In genomic region chr17:46327906-46328534, GRCm38 (mm10) we compare ENCODE assay signal across 8 mouse cellular contexts. TPM values are rescaled to one million over a fixed set of nuclear protein-coding genes. Genes with fewer than 3 reads are reported as not detected.
A peak's percentile ranks its signal among the peaks of the same experiment; 100 is the strongest.
DNase-seq lines count a peak whose midpoint lies in the region; ATAC-seq and TF ChIP-seq lines count a peak whose summit lies in the region.

Gene Abcc10 (minus strand): TSS chr17:46328352.

- peak within 1 kb of the TSS; percentile 96 for H3K4me2 ChIP-seq in heart, embryonic 15.5 days
- H3K4me2 ChIP-seq in liver, embryonic 14.5 days (ENCODE audit: low read depth), result peak within 1 kb of the TSS; percentile 77
- H3K4me2 ChIP-seq in neural tube, embryonic 11.5 days (ENCODE audit: low read depth), result peak within 1 kb of the TSS; percentile 84
- peak within 1 kb of the TSS; percentile 93 for H3K4me2 ChIP-seq in stomach, postnatal 0 days (replicated peaks; ENCODE audit: low read depth)

- DNase-seq in CD8-positive naive resting alpha-beta T cell, adult 2 months (ENCODE audit: low read depth in 2 of 2, low spot score in 2 of 2), result peak; percentile 96 to 99
- peak; percentile 97 for DNase-seq in c-Kit-positive CD71-negative TER-119-negative erythroid progenitor cells, embryonic 14.5 days (ENCODE audit: low read depth)
- DNase-seq in forebrain, embryonic 10.5 days (ENCODE audit: extremely low spot score, low spot score), result peak; percentile 95
- peak; percentile 95 to 97 for DNase-seq in kidney, postnatal 25 days
- DNase-seq in liver, embryonic 14.5 days (ENCODE audit: low read depth in 3 of 3, low spot score in 3 of 3), result peak; percentile 86 to 94 (median 87)
- DNase-seq in neural tube, embryonic 11.5 days (ENCODE audit: low spot score), result peak; percentile 98
- peak; percentile 96 for DNase-seq in stomach, postnatal 0 days (ENCODE audit: low spot score)

- ATAC-seq in heart, embryonic 15.5 days (replicated peaks; ENCODE audit: insufficient number of reproducible peaks, insufficient read depth, low FRiP score, low read depth), result peak; percentile 98
- ATAC-seq in liver, embryonic 14.5 days (ENCODE audit: insufficient read depth), result peak; percentile 98
- ATAC-seq in neural tube, embryonic 11.5 days (ENCODE audit: insufficient read depth, low FRiP score, low TSS enrichment), result peak; percentile 97
- peak; percentile 96 for ATAC-seq in stomach, postnatal 0 days (ENCODE audit: low FRiP score, low TSS enrichment)

- H3K9ac ChIP-seq in heart, embryonic 15.5 days, result peak within 1 kb of the TSS; percentile 93
- peak within 1 kb of the TSS; percentile 64 for H3K9ac ChIP-seq in liver, embryonic 14.5 days (replicated peaks)
- peak within 1 kb of the TSS; percentile 86 for H3K9ac ChIP-seq in neural tube, embryonic 11.5 days (ENCODE audit: low read length)
- peak within 1 kb of the TSS; percentile 86 for H3K9ac ChIP-seq in stomach, postnatal 0 days (ENCODE audit: low read length)

- H3K9me3 ChIP-seq in forebrain, embryonic 10.5 days, result no peaks in the 10 kb centered on the region
- no peaks in the 10 kb centered on the region for H3K9me3 ChIP-seq in heart, embryonic 15.5 days (replicated peaks)
- H3K9me3 ChIP-seq in liver, embryonic 14.5 days (ENCODE audit: control insufficient read depth, low read length), result no peaks in the 10 kb centered on the region
- no peaks in the 10 kb centered on the region for H3K9me3 ChIP-seq in neural tube, embryonic 11.5 days (ENCODE audit: control insufficient read depth, low read length)
- no peaks in the 10 kb centered on the region for H3K9me3 ChIP-seq in stomach, postnatal 0 days (ENCODE audit: control insufficient read depth, low read length)

- H3K4me3 ChIP-seq in forebrain, embryonic 10.5 days, result peak within 1 kb of the TSS; percentile 83
- peak within 1 kb of the TSS; percentile 85 for H3K4me3 ChIP-seq in heart, embryonic 15.5 days
- H3K4me3 ChIP-seq in liver, embryonic 14.5 days (ENCODE audit: insufficient read depth in 1 of 2, low read depth in 2 of 2, low read length in 2 of 2), result peak within 1 kb of the TSS; percentile 62 to 68
- peak within 1 kb of the TSS; percentile 67 for H3K4me3 ChIP-seq in neural tube, embryonic 11.5 days (ENCODE audit: low read depth, low read length)
- H3K4me3 ChIP-seq in stomach, postnatal 0 days (ENCODE audit: low read depth, low read length), result peak within 1 kb of the TSS; percentile 72

- peaks cover 17% of the 10 kb centered on the region for H3K4me1 ChIP-seq in forebrain, embryonic 10.5 days
- H3K4me1 ChIP-seq in heart, embryonic 15.5 days (replicated peaks), result peaks cover 15% of the 10 kb centered on the region
- peaks cover 8 to 19% of the 10 kb centered on the region in 2 experiments for H3K4me1 ChIP-seq in liver, embryonic 14.5 days (replicated peaks; ENCODE audit: control insufficient read depth in 2 of 2, insufficient read depth in 2 of 2, low read length in 1 of 2)
- 0 out of 2 replicates have a peak, but pooled peaks cover 3% of the 10 kb centered on the region for H3K4me1 ChIP-seq in neural tube, embryonic 11.5 days (ENCODE audit: control insufficient read depth, insufficient read depth, low read length)
- H3K4me1 ChIP-seq in stomach, postnatal 0 days (replicated peaks; ENCODE audit: control insufficient read depth, insufficient read depth), result no peaks in the 10 kb centered on the region

- WGBS in forebrain, embryonic 10.5 days, result under 1% methylated on average over 40 of the region's 40 CpGs
- under 1% methylated on average over 40 of the region's 40 CpGs for WGBS in heart, embryonic 15.5 days
- WGBS in liver, embryonic 14.5 days (ENCODE audit: insufficient replicate concordance), result under 1% methylated on average over 40 of the region's 40 CpGs
- under 1% methylated on average over 40 of the region's 40 CpGs for WGBS in neural tube, embryonic 11.5 days
- under 1% methylated on average over 40 of the region's 40 CpGs for WGBS in stomach, postnatal 0 days

- peaks cover 16% of the 10 kb centered on the region for H3K36me3 ChIP-seq in forebrain, embryonic 10.5 days (replicated peaks)
- peaks cover 2% of the 10 kb centered on the region; the same call in 1 of the 2 replicates for H3K36me3 ChIP-seq in heart, embryonic 15.5 days
- no peaks in the 10 kb centered on the region for H3K36me3 ChIP-seq in liver, embryonic 14.5 days (replicated peaks; ENCODE audit: control insufficient read depth, insufficient read depth, low read depth)
- no peaks in the 10 kb centered on the region; the same call in 1 of the 2 replicates for H3K36me3 ChIP-seq in neural tube, embryonic 11.5 days (ENCODE audit: control insufficient read depth, insufficient read depth, low read length)
- H3K36me3 ChIP-seq in stomach, postnatal 0 days (ENCODE audit: control insufficient read depth, insufficient read depth, low read length), result peaks cover 3% of the 10 kb centered on the region; the same call in 1 of the 2 replicates

- H3K27ac ChIP-seq in forebrain, embryonic 10.5 days, result peak within 1 kb of the TSS; percentile 92
- H3K27ac ChIP-seq in heart, embryonic 15.5 days, result peak within 1 kb of the TSS; percentile 95
- H3K27ac ChIP-seq in liver, embryonic 14.5 days, result peak within 1 kb of the TSS; percentile 85
- peak within 1 kb of the TSS; percentile 81 for H3K27ac ChIP-seq in neural tube, embryonic 11.5 days (ENCODE audit: low read depth, low read length)
- H3K27ac ChIP-seq in stomach, postnatal 0 days (replicated peaks), result peak within 1 kb of the TSS; percentile 90

- TF ChIP-seq EP300 in liver, embryonic 14.5 days (IDR thresholded peaks at IDR 0.05; ENCODE audit: low read depth), result no peak
- no peak for TF ChIP-seq EP300 in stomach, postnatal 0 days (optimal IDR thresholded peaks at IDR 0.05)

- TF ChIP-seq CTCF in liver, embryonic 14.5 days (IDR thresholded peaks at IDR 0.05; ENCODE audit: low read depth), result peak; percentile 54
- peak; percentile 68 for TF ChIP-seq CTCF in stomach, postnatal 0 days (IDR thresholded peaks at IDR 0.05; ENCODE audit: low read depth)

- H3K27me3 ChIP-seq in forebrain, embryonic 10.5 days (ENCODE audit: poor library complexity, severe bottlenecking), result no peaks in the 10 kb centered on the region
- no peaks in the 10 kb centered on the region for H3K27me3 ChIP-seq in heart, embryonic 15.5 days
- no peaks in the 10 kb centered on the region for H3K27me3 ChIP-seq in liver, embryonic 14.5 days (ENCODE audit: control insufficient read depth, insufficient read depth, low read length)
- H3K27me3 ChIP-seq in neural tube, embryonic 11.5 days (ENCODE audit: control insufficient read depth, insufficient read depth, low read length), result no peaks in the 10 kb centered on the region
- no peaks in the 10 kb centered on the region for H3K27me3 ChIP-seq in stomach, postnatal 0 days (ENCODE audit: control insufficient read depth, insufficient read depth, low read length)

RNA-seq across cellular contexts. Expression of gene Abcc10, which starts in this region (rescaled TPM):
- 5.8 and 6.1 TPM in 2 replicates for polyA plus RNA-seq in forebrain, embryonic 10.5 days (2016; fragmentation: Nextera tagmentation; extraction: Ambion mirVana)
- 4.3 and 4.6 TPM in 2 replicates for polyA plus RNA-seq in heart, embryonic 15.5 days (2015; fragmentation: Nextera tagmentation; extraction: Ambion mirVana)
- 1.7 TPM in 2 replicates for polyA plus RNA-seq in liver, embryonic 14.5 days (2012; rRNA removed)
- 0.90 and 0.94 TPM in 2 replicates for polyA plus RNA-seq in liver, embryonic 14.5 days (2014; fragmentation: Nextera tagmentation; extraction: Ambion mirVana)
- polyA plus RNA-seq in neural tube, embryonic 11.5 days (2014; fragmentation: Nextera tagmentation; extraction: Ambion mirVana), result 5.5 and 8.4 TPM in 2 replicates
- polyA plus RNA-seq in stomach, postnatal 0 days (2015; fragmentation: Nextera tagmentation; extraction: Ambion mirVana), result 3.5 and 4.3 TPM in 2 replicates

Comparison
In these comparisons a context has a peak if more than half of its experiments do, and no peak if none do; other contexts are left out.
1. Peak in every context shown above with its lines: DNase-seq, ATAC-seq, H3K4me3 ChIP-seq and H3K27ac ChIP-seq.